Mouse (Mus musculus) NIH3T3 (cell line): ENCODE data around the gene Snx9.

Experiments
- DNase-seq: peaks from one replicate; pipeline ENCODE4 v3.0.0-alpha.2; 2012; ENCODE audit warnings: low read depth

Snx9 gene

DNA sequence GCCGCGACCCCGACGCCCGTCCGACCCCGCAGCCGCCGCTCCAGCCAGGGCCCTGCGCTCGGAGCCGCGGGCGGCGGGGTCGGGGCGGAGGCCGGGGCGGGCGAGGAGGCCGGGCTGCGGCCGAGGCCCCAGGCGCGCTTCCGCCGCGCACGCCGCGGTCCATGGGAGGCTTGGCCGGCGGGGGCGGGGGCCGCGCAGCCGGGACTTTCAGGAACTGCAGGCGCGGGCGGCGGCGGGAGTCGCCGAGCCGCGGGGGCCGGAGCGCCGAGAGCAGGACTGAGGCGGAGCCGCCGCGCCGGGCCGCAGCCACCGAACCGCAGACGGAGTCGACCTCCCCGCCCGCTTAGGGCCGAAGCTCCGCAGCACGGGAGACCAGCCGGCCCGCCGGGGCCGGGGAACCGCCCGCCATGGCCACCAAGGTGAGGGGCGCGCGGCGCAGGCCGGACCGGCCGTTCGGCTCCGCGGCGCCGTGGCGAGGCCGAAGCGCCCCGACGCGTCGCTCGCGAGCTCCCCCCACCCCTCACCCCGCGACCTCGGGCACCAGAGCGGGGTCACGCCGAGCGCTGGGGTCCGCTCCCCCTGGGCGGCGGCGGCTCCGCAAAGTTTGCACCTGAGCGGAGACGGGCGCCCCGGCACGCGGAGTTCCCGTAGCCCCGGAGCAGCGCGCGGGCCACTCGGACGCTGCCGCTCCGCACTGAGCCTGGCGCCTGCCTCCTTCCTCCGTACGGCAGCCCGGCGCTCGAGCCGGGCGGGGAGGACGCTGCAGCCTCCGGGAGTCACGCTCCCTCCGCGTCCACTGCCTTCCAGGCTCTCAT, at the start of gene Snx9:
Gene Snx9, plus strand, starts transcription at position 202 of the 815 bp plus-strand sequence.
- peak; percentile 86 for DNase-seq

DNA sequence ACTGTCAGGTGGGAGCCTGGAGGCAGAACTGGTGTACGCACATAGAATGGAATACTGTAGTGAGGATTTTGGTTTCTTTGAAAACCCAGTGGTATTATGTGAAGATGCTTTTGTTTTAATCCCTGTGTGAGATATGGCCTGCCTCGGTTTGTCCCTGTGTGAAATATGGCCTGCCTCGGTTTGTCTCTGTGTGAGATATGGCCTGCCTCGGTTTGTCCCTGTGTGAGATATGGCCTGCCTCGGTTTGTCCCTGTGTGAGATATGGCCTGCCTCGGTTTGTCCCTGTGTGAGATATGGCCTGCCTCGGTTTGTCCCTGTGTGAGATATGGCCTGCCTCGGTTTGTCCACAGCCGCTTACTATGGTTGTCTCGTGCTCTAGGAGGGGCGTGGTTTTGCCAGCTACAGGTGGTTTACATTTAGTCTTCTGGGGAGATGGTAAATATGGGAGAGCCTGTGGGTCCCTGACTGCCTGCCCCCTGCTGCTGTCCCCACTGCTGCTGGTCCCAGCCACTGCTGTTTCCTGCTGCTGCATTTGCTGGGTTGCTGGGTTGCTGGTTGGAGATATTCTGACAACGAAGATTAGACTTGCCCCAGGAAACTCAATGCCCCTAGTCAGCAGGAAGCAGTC, 48.9 kb upstream of the Snx9 start:
- no peak for DNase-seq

DNA sequence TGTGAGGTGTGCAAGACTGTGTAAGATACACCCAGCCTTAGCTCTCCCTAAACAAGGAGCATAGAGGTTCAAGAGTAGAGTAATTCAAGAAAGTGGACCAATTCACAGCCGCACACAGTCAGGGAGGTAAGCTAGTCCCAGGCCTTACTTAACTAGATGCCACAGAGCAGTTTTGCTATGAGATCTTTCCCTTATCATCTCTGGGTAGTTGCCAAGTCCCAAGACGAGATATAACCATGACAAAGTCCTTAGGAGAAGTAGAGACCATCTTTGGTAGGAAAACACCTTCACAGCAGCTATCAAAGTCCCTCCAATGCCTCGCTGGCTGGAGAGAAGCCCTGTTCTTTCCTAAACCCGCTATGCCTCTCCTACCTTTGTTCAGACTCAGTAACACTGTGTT, 47.5 kb upstream of the Snx9 start:
- no peak for DNase-seq

DNA sequence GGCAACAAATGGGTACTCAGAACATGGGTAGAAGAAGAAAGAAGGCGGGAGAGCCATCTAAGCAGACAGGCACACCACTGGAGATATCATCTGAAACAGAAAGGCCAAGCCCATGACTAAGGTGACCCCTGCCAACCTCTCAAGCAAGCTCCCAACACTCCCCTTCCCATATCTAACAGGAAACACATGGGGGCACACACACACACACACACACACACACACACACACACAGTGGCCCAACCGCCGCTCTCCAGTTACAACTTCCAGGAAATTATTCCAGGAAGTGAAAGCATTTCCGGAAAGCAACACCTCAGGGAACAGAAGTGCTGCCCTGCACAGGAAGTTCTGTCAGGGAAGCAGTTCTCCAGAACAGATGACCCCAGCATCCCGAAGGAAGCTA, 46.9 kb upstream of the Snx9 start:
- no peak for DNase-seq

DNA sequence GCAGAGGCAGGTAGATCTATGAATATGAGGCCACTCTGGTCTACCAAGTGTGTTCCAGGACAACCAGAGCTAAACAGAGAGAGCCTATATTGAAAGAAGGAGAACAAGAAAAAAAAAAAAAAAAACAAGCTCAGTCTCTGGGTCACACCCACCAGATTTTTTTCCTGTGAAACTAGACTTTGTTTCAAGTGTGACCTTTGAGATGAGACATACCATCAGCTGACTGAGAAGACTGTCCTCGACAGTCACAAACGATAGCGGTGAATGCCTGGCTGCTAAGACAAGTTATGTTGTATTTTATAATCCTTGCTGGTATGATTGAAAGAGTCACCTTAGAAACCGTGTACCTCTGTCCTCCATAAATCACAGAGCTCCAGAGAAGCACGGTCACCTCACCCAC, 45.8 kb upstream of the Snx9 start:
- DNase-seq, result no peak

DNA sequence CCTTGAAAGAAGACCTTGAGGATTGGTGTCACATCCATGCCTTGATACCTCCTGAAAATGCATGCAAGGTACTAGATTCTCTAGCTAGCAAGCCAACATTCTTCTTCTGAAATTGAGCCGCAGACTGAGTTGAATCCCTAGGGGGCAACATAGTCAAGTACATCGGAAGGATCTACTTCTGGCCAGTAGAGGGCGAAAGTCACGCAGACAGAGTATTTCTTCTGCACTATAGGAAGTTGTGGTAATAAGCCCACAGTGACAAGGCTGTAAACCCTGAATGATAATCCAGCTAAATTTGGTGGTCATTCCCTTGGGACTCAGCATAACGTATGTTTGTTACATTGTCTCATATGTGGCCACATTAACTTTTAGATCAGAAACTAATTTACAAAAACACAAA, 45.3 kb upstream of the Snx9 start:
- peak; percentile 94 for DNase-seq

DNA sequence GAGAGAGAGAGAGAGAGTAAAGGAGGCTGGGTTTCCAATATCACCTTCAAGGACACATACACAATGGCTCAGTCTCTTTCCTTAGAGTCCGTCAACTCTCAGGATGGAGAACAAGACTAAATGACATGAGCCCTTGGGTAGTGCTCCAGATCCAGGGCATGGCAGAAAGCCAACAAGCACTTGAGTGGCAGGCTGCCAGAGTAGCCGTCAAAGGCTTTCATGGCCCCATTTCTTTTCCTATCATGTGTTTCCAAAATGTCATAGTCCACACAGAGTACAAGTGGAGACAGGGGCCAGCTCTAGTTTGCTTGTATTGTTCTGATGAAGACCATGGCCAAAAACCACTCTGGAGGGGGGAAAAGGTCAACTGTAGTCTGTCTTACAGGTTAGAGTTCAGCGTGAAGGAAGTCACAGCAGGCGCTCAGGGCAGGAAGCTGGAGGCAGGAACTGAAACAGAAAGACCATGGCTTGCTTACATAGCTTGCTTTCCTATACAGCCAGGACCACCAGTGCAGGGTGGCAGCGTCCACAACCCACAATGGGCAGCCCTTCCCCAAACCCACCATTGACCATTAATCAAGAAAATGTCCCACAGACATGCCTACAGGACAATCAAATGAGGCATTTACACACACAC, 43.9 kb upstream of the Snx9 start:
- peak; percentile 38 for DNase-seq

DNA sequence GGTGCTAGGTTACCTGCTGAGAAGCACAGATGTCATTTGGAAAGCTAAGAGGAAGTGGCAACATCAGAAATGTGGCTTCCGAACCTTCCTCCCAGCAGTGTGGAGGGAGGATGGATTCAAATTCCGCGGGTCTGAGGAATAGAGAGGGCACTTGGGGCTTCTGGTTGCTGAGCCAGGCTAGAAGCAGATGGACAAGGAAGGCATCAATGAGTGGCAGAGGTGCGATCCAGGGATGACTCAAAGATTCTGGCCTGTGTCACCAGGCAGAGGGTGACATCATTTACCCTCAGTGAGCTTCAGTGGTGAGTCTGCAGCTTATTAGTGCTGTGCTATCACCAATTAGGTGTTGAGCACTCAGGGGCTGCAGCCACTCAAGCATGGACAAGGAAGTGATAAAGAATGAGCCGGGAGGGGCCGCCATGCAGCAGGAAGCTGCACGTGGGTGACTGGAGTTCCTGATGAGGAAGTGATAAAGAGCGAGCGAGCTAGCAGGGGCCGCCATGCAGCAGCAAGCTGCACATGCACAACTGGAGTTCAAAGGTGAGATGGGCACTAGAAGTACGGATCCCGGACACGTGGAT, 42.8 kb upstream of the Snx9 start:
- no peak for DNase-seq

DNA sequence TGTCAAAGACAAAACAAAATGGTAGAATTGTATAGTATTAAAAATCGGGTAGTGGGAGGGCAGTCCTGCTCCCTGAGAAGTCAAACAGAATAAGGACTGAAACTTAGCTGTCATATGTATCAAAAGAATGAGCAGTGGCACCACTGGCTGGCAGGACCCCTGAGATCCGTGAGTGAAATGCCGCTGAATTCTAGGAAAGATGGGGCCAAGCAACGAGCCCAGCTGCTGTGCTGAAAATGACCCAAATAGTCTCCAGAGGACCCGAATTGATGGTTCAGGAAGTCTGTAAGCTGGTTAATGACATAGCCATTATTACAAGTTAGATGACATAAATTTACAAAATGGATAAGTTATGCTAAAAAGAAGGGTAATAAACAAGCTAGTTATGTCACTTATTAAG, 42.2 kb upstream of the Snx9 start:
- DNase-seq, result no peak

DNA sequence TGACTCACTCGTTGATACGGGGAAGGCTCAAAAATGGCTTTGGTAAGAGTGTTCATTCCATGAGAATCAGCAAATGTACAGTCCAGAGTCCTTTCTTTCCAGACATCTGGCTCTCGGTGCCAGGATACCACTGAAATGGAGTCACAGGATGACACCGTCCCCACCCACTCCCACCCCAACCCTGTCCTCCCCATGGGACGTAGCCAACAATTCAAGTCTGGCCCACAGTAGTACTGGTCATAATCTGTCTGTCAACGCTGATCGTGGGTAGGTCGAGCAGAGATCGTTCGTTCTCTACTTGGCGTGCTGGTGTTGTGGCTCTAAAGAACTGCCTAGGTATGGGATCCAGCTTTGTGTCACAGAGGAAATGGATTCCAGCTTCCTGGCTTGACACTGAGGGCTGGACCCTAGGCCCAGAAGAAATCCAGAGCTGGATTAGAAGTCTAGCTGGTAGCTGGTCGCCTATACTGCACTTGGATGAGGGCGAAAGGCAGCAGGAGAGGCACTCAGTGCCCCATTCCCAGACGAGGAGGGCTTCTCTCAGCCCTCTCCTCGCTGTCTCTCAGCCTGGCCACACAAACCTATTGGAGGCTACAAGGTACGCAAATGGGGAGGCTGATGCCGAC, 41.6 kb upstream of the Snx9 start:
- DNase-seq, result peak; percentile 68

DNA sequence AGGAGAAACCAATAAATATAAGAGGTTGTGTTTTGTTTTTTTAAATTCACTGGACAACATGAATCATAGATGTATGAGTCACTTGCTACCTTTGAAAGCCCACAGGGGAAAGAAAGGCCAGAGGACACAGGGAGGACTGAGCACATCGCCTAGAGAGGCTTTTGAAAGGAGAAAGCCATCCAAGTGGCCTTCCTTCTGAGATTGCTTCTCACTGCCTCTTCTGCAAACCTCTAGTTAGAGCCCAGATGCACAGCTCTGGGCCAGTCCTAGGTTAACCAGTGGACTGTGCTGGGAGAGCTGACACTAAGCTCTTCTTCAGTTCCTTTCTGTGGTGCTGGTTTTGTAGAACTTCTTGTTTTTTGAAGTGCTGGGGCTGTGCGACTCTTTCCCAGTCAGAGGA, 40.9 kb upstream of the Snx9 start:
- peak; percentile 79 for DNase-seq

DNA sequence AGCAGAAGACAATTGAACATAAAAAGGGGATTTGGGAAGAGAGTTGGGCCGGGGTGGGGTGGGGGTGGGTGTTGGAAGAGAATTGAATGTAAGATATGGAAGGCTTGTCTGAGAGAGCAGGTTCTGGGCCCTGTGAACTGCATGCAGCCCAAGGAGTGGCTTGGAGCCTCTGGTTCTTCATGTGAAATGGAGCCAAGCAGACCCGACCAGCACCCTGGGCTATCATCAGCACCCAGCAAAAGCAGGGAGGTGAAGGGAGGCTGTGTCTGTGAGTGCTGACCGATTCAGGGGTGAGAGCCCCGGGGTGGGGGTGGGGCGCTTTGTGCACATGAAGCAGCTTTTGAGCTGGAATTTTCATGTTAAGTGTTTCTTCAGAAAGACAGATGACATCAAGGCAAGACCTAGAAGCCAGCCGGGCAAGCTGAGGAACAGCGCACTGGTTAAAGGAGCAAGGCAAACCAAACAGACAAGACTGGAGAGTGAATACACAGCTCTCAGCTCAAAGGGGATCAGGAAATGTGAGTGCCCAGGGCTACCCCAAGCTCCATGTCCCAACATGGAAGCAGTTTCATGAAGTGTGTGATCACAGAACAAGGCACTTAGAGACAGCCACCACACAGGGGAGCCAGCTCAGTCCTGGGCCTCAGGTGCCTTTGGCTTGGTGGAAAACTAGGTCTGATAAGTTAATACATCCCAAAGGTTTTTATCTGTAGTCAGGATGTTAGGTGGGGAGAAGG, 40.1 kb upstream of the Snx9 start:
- DNase-seq, result peak; percentile 62

DNA sequence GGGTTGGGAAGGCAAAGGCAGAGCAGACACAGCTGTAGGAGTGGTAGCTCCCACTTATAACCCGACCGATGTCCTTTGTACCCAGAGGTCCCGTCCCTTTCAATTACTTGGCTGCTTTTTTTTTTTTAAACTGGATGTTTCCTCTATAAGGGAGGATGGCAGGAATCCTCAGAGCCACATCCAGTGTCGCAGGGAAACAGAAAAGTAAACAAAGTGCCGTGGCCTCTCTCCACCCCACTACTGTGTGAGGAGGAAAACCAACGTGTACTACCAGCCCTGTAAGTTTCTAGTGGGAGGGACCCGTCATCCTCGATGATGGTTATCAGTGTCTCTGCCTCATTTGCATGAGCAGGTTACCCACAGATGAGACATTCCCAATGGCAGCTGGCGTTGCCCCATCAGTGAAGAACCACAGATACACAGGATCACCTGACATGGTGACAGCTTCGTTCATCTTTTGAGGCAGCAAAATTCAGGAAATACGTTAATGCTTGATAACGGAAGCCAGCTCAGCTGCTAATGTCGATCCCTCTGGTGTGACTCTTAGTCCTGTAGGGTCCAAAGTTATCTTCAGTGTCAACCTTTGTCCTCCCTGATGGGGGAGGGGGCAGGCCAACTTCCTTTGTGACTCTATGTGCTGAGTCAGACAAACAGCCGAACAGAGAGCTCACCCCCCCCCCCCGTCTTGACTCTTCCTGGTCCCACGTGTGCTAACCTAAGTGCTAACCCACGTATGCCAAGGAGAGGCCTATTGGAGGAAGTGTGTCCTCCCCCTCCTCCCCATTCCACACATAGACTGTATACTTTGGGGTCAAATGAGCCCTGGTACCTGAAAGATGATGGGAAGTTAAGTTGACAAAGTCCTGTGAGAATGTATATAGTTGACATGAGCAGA, 39.1 kb upstream of the Snx9 start:
- DNase-seq, result no peak

DNA sequence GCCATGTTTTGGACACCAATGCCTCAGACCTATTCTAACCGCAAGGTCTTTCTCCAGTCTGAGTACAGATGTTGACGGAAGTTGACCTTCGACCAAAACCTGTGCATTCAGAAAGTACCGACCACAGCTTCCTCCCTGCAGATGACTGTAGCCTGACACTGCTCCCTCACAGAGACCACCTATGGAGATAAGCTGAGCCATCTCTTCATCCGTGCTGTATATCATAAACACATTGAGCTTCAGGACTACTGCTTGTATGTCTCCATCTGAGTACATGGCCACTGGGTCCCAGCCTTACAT, 38.5 kb upstream of the Snx9 start:
- no peak for DNase-seq

DNA sequence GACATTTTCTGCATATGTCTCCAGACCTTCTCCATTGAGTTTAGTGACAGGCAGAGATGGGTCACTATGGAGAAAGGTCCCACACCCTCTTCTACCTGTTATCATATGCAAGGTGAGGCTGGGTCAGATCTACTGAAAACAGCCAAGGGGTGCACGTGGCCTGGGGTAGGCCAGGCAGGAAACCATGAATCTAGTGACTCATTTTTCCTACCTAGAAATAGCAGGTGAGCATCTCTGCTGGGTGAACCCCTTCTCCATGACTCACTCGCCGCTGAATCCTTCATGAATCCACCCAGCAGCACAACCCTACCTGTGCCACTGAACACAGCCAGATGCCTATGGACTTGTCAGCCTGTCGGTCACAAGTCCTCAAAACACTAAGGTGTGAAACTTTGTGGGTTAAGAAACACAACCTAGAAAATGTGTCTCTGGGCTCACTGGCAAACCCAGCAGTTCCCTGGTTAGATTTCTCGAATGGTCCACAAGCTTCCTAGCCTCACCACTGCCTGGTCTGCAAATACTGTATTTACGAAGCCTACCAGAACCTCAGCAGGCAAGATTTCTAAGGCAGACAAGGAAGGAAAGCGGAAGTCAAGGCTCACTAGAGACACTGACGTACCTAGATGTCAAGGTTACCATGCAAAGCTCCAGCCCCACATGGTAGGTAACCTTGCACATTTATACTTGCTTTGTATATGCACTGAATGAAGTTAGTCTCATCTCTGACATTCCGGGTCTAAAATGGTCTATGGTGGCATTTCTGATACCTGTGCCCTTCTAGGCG, 37.7 kb upstream of the Snx9 start:
- no peak for DNase-seq

DNA sequence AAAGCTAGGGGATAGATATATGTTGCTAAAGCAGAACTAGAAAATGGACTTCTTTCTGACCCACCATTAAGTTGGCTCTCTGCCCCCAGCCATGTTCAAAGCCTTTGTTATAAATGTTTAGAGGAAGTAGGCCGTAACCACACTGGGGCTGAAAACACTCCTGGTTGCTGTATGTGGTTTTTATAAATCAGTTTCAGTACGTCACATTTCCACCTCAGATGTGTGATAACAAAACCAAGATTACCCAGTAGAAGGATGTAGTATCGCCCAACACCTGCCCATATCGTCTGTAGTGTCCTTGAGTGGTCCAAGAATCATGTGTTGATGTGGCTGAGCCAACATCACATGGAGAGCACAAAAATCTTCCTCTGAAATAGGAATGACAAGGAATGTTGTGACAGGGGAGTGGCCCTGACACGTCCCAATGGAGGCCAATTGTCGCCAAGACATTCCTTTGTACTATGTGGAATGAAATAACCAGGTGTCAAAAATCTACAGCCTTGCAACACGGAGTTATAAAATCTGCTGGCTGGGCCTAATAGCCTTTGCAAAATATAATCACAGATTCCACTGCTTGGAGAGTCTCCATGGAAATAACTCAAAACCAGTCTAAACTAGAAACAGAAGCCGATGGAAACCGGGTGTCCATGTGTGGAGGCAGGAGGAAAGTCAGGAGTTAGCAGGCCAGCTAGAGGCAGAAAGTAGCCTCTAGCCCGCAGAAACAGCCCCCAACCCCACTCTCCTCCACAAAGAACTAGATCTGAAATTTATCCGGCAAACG, 36.6 kb upstream of the Snx9 start:
- DNase-seq, result peak; percentile 73

DNA sequence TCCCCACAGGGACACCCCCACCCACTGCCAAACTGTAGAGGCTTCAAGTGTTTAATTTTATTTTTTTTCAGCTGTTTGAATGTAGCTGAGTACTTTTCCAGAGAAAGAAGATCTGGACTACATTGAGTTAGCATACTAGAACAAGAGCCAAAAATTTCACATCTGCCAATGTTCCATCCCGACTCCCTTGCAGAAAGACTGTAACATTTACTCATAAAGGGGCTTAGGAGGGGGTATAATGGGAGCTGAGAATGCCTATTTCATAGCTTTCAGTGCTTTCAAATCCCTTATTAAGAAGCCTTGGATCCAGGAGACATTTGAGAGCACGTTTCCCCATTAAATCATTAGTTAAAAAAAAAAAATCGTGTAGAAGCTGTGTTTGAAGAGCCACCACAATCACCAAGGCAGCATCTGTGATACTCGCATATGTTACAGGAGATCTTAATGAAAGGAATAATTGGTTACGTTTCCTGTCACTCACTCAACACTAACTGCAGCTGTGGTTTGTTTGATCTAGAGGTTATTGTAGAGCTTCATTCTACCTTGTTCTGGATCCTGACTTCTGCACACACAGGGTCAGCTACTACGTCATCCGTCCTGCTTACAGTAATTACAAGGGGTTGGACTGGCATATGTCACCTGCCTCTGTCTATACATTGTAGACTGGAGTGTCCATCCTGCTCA, 35.8 kb upstream of the Snx9 start:
- peak; percentile 40 for DNase-seq

DNA sequence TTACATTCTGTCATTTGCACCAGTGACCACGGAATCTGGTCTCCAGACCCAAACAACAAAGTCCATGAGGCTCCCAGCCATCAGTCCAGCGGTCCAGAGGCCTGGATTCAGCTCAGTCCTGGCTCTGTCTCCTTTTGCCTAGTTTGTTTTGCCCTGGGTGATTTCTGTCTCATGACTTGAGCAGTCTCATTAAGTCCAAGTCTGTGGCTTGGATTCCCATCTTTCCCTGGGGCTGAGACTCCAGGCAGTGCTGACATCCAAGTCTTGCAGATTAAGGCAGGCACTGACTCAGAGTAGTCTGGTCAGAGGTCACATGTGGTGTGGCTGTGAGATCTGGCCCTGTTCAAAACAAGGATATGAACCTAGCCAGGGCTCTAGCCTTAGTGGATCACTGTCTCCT, 35.2 kb upstream of the Snx9 start:
- DNase-seq, result peak; percentile 96

DNA sequence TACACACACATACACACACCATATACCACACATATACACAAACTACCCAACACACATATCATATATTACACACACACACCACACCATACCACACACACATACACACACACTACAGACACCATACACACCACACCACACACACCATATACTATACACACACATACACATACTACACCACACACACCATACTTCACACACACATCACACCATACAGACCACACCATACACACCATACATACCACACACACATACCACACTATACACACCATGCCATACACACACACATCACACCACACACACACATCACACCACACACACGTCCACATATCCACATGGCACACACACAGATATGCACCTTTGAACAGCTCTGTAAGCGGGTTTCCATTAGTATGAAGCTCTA, 34.3 kb upstream of the Snx9 start:
- DNase-seq, result no peak
